Mouse (Mus musculus): Measurements from ENCODE around the gene Gapt. TPM values are rescaled to one million over a fixed set of nuclear protein-coding genes. Genes with fewer than 3 reads are reported as not detected.
A peak's percentile ranks its signal among the peaks of the same experiment; 100 is the strongest.
"Not testable (repeated sequence)": the region's sequence is repeated elsewhere in the genome, so short reads cannot be mapped to it uniquely, and the experiment has no call there.

The Gapt gene
- polyA plus RNA-seq (2015; fragmentation: Nextera tagmentation; extraction: Ambion mirVana), result not detected in 2 replicates

- H3K27ac ChIP-seq (replicated peaks), result no peak within 1 kb of the TSS
- 88% methylated on average over 2 of the region's 2 CpGs for WGBS
- H3K9ac ChIP-seq (replicated peaks), result no peak within 1 kb of the TSS
- no peak for ATAC-seq (replicated peaks)
- no peaks in the 10 kb centered on the region for H3K4me1 ChIP-seq
- no peaks in the 10 kb centered on the region for H3K27me3 ChIP-seq
- H3K36me3 ChIP-seq, result no peaks in the 10 kb centered on the region
- H3K9me3 ChIP-seq, result no peaks in the 10 kb centered on the region
- H3K4me2 ChIP-seq (replicated peaks), result no peak within 1 kb of the TSS
- H3K4me3 ChIP-seq, result no peak within 1 kb of the TSS
Measured at GRCm38 (mm10) chr13:110356941-110357340, at the start of gene Gapt. Gene Gapt, minus strand, starts transcription at chr13:110357199.

GRCm38 (mm10) chr13:110406152-110406551 is 49.2 kb upstream of the Gapt start:
- Histone ChIP-seq H3K27ac (replicated peaks) (no peak overlapping the region), H3K9me3 (no peaks in the 10 kb centered on the region), H3K9ac (replicated peaks) (no peak overlapping the region), H3K4me3 (no peak overlapping the region), H3K36me3 (peaks cover 5% of the 10 kb centered on the region), H3K4me1 (no peaks in the 10 kb centered on the region), H3K4me2 (replicated peaks) (no peak overlapping the region), H3K27me3 (no peaks in the 10 kb centered on the region)
- no peak; the same call in 1 of the 2 replicates for ATAC-seq (replicated peaks)
- 84% methylated on average over 5 of the region's 5 CpGs for WGBS

- H3K36me3 ChIP-seq, result peaks cover 19% of the 10 kb centered on the region
- H3K4me2 ChIP-seq (replicated peaks); H3K9ac ChIP-seq (replicated peaks); ATAC-seq (replicated peaks); H3K4me3 ChIP-seq; H3K27ac ChIP-seq (replicated peaks); H3K4me1 ChIP-seq; H3K27me3 ChIP-seq; H3K9me3 ChIP-seq: not testable (repeated sequence)
- WGBS, result 94% methylated on average over 5 of the region's 5 CpGs
Measured at GRCm38 (mm10) chr13:110404686-110405085, 47.7 kb upstream of the Gapt start.

GRCm38 (mm10) chr13:110404059-110404458 is 47.1 kb upstream of the Gapt start:
- H3K9me3 ChIP-seq, result no peaks in the 10 kb centered on the region
- no peaks in the 10 kb centered on the region for H3K27me3 ChIP-seq
- 76% methylated on average over 8 of the region's 8 CpGs for WGBS
- no peak overlapping the region for H3K4me3 ChIP-seq
- H3K4me1 ChIP-seq, result no peaks in the 10 kb centered on the region
- H3K27ac ChIP-seq (replicated peaks), result no peak overlapping the region
- no peak overlapping the region for H3K9ac ChIP-seq (replicated peaks)
- no peak overlapping the region for H3K4me2 ChIP-seq (replicated peaks)
- ATAC-seq (replicated peaks), result no peak
- peaks cover 25% of the 10 kb centered on the region for H3K36me3 ChIP-seq

- Histone ChIP-seq H3K4me1 (peaks cover 10% of the 10 kb centered on the region), H3K4me2 (replicated peaks) (no peak overlapping the region), H3K36me3 (peaks cover 41% of the 10 kb centered on the region), H3K9ac (replicated peaks) (no peak overlapping the region), H3K27ac (replicated peaks) (no peak overlapping the region), H3K4me3 (no peak overlapping the region), H3K9me3 (no peaks in the 10 kb centered on the region), H3K27me3 (no peaks in the 10 kb centered on the region)
- WGBS, result 92% methylated on average over 2 of the region's 2 CpGs
- no peak for ATAC-seq (replicated peaks)
Measured at GRCm38 (mm10) chr13:110401877-110402276, 44.9 kb upstream of the Gapt start.

GRCm38 (mm10) chr13:110401443-110401842 is 44.4 kb upstream of the Gapt start:
- H3K4me3 ChIP-seq, result no peak overlapping the region
- no peak for ATAC-seq (replicated peaks)
- WGBS, result 90% methylated on average over 3 of the region's 3 CpGs
- peaks cover 12% of the 10 kb centered on the region for H3K4me1 ChIP-seq
- H3K36me3 ChIP-seq, result peaks cover 41% of the 10 kb centered on the region
- no peaks in the 10 kb centered on the region for H3K9me3 ChIP-seq
- H3K9ac ChIP-seq (replicated peaks), result no peak overlapping the region
- no peaks in the 10 kb centered on the region for H3K27me3 ChIP-seq
- H3K27ac ChIP-seq (replicated peaks), result no peak overlapping the region
- H3K4me2 ChIP-seq (replicated peaks), result no peak overlapping the region

- H3K27me3 ChIP-seq, result no peaks in the 10 kb centered on the region
- no peak overlapping the region for H3K27ac ChIP-seq (replicated peaks)
Measured at GRCm38 (mm10) chr13:110398513-110399270, 41.7 kb upstream of the Gapt start.

GRCm38 (mm10) chr13:110397750-110398149 is 40.8 kb upstream of the Gapt start:
- WGBS, result 85% methylated on average over 8 of the region's 8 CpGs
- ATAC-seq (replicated peaks), result no peak
- H3K27ac ChIP-seq (replicated peaks), result no peak overlapping the region; the same call in 1 of the 2 replicates
- peaks cover 41% of the 10 kb centered on the region for H3K36me3 ChIP-seq
- H3K4me1 ChIP-seq, result peaks cover 13% of the 10 kb centered on the region
- H3K9me3 ChIP-seq, result no peaks in the 10 kb centered on the region
- H3K9ac ChIP-seq (replicated peaks), result no peak overlapping the region
- H3K4me2 ChIP-seq (replicated peaks), result peak overlapping the region; percentile 20
- H3K27me3 ChIP-seq, result no peaks in the 10 kb centered on the region
- peak overlapping the region; percentile 19 for H3K4me3 ChIP-seq

More at GRCm38 (mm10) chr13:110398513-110399270, 41.7 kb upstream of the Gapt start:
- H3K9me3 ChIP-seq, result no peaks in the 10 kb centered on the region
- ATAC-seq (replicated peaks), result no peak
- no peak overlapping the region for H3K9ac ChIP-seq (replicated peaks)
- H3K36me3 ChIP-seq, result peaks cover 41% of the 10 kb centered on the region
- peaks cover 12% of the 10 kb centered on the region for H3K4me1 ChIP-seq
- peak overlapping the region; percentile 20 for H3K4me2 ChIP-seq (replicated peaks)
- no peak overlapping the region for H3K4me3 ChIP-seq
- 76% methylated on average over 24 of the region's 24 CpGs for WGBS

GRCm38 (mm10) chr13:110395916-110396685 is 39.1 kb upstream of the Gapt start:
- peaks cover 16% of the 10 kb centered on the region for H3K4me1 ChIP-seq
- H3K4me2 ChIP-seq (replicated peaks), result peak overlapping the region; percentile 96
- peak overlapping the region; percentile 84 for H3K27ac ChIP-seq (replicated peaks)
- H3K9ac ChIP-seq (replicated peaks), result peak overlapping the region; percentile 81
- H3K36me3 ChIP-seq, result peaks cover 35% of the 10 kb centered on the region
- H3K9me3 ChIP-seq, result no peaks in the 10 kb centered on the region
- peak overlapping the region; percentile 65 for H3K4me3 ChIP-seq
- 24% methylated on average over 21 of the region's 21 CpGs for WGBS
- no peak for ATAC-seq (replicated peaks)
- H3K27me3 ChIP-seq, result no peaks in the 10 kb centered on the region

- ATAC-seq (replicated peaks), result peak; percentile 39
- WGBS, result under 1% methylated on average over 41 of the region's 41 CpGs
- peaks cover 16% of the 10 kb centered on the region for H3K4me1 ChIP-seq
Measured at GRCm38 (mm10) chr13:110395179-110395794, 38.3 kb upstream of the Gapt start.

GRCm38 (mm10) chr13:110394291-110395178 is 37.5 kb upstream of the Gapt start, which contains the start of gene Plk2:
Gene Plk2, plus strand, starts transcription at chr13:110395046.
- under 1% methylated on average over 71 of the region's 71 CpGs for WGBS
- Histone ChIP-seq H3K4me2 (replicated peaks) (peak within 1 kb of the TSS; percentile 96), H3K4me3 (peak within 1 kb of the TSS; percentile 65), H3K9me3 (no peaks in the 10 kb centered on the region), H3K4me1 (peaks cover 16% of the 10 kb centered on the region), H3K9ac (replicated peaks) (peak within 1 kb of the TSS; percentile 81), H3K27me3 (no peaks in the 10 kb centered on the region), H3K27ac (replicated peaks) (peak within 1 kb of the TSS; percentile 84), H3K36me3 (peaks cover 20% of the 10 kb centered on the region)
- ATAC-seq (replicated peaks), result peak; percentile 96

More at GRCm38 (mm10) chr13:110395179-110395794, 38.3 kb upstream of the Gapt start:
- Histone ChIP-seq H3K27me3 (no peaks in the 10 kb centered on the region), H3K4me3 (peak overlapping the region; percentile 65), H3K27ac (replicated peaks) (peak overlapping the region; percentile 84), H3K36me3 (peaks cover 27% of the 10 kb centered on the region), H3K4me2 (replicated peaks) (peak overlapping the region; percentile 96), H3K9ac (replicated peaks) (peak overlapping the region; percentile 81), H3K9me3 (no peaks in the 10 kb centered on the region)
